Mouse (Mus musculus) liver, embryonic 16.5 days (tissue): Measurements from ENCODE around the gene Olfr1414. TPM values are rescaled to one million over a fixed set of nuclear protein-coding genes. Genes with fewer than 3 reads are reported as not detected.
A peak's percentile ranks its signal among the peaks of the same experiment; 100 is the strongest.

Experiments used
- ATAC-seq: fragments of 200-750 bp; cut with Nextera tagmentation; 2 replicates; pipeline ENCODE4 v1.8.0; 2017; ENCODE audit warnings: low read depth, mild to moderate bottlenecking, moderate number of reproducible peaks, moderate library complexity
- H3K27ac ChIP-seq: fragments of 300-500 bp; sonication (generic); 2 replicates; pipeline ENCODE4 v1.5.1; 2014; ENCODE audit warnings: mild to moderate bottlenecking, low read length
- H3K27me3 ChIP-seq: fragments of 300-500 bp; sonication (generic); 2 replicates; pipeline ENCODE4 v1.6.1; 2014; ENCODE audit warnings: low read depth, low read length, mixed read lengths; ENCODE audit not compliant: control insufficient read depth, insufficient read depth
- H3K36me3 ChIP-seq: fragments of 300-500 bp; sonication (generic); 2 replicates; pipeline ENCODE4 v1.6.1; 2014; ENCODE audit warnings: mild to moderate bottlenecking; ENCODE audit not compliant: control insufficient read depth, insufficient read depth
- H3K4me1 ChIP-seq: fragments of 300-500 bp; sonication (generic); 2 replicates; pipeline ENCODE4 v1.6.1; 2014; ENCODE audit warnings: low read depth, low read length, mixed read lengths; ENCODE audit not compliant: control insufficient read depth
- H3K4me2 ChIP-seq: fragments of 300-500 bp; sonication (generic); 2 replicates; pipeline ENCODE4 v1.6.1; 2014; ENCODE audit warnings: low read depth, low read length, mixed read lengths
- H3K4me3 ChIP-seq: fragments of 300-500 bp; sonication (generic); 2 replicates; pipeline ENCODE4 v1.5.1; 2014; ENCODE audit warnings: low read depth, mild to moderate bottlenecking, low read length
- H3K9ac ChIP-seq: fragments of 300-500 bp; sonication (generic); 2 replicates; pipeline ENCODE4 v1.6.1; 2014; ENCODE audit warnings: low read depth, low read length
- H3K9me3 ChIP-seq: fragments of 300-500 bp; sonication (generic); replicated peaks from 2 replicates; pipeline ENCODE4 v1.6.1; 2016; ENCODE audit warnings: low read length; ENCODE audit not compliant: control insufficient read depth
- WGBS: fragments of 180-500 bp; shearing (Covaris S2); extraction: QIAGEN DNeasy Blood & Tissue Kit; methylation state at CpG from one replicate; pipeline ENCODE4 v1.1.7; 2014; ENCODE audit not compliant: insufficient replicate concordance; 5-methylcytosine and 5-hydroxymethylcytosine counted together
- polyA plus RNA-seq: library from polyadenylated mRNA; unstranded; fragments of >200 nt; fragmentation: Nextera tagmentation; extraction: Ambion mirVana; gene quantifications from 2 replicates; pipeline ENCODE4 v1.2.1, GENCODE M21; 2015

Olfr1414 gene
- polyA plus RNA-seq, 1 experiment from 2014 or later, result not detected

DNA sequence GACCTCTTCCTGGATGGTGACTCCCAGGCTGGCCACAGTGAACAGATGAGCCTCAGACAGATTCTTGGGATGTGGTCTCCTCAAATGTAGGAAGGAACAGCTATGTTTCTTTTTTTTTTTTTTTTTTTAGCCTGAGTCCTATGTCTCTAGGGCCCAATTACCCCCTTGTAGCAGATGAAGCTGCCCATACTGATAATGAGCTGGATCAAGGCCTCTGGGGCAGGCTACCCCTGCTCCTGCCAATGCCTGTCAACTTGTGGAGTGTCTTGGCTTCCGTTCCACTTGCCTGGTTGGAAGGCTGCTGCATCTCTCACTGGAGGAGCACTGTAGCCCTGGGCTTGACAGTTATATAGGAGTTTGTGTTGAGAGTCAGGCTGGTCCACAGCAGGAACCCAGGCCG, 22.5 kb downstream of the Olfr1414 start, which contains the start of gene Olfr1415:
Olfr1415 (minus strand) TSS at position 101 of the 400 bp plus-strand sequence.
- Histone ChIP-seq H3K4me1 (no peaks in the 10 kb centered on the region), H3K27ac (no peak within 1 kb of the TSS), H3K4me2 (no peak within 1 kb of the TSS), H3K9me3 (no peaks in the 10 kb centered on the region), H3K36me3 (no peaks in the 10 kb centered on the region), H3K4me3 (no peak within 1 kb of the TSS), H3K27me3 (no peaks in the 10 kb centered on the region), H3K9ac (no peak within 1 kb of the TSS)
- 63% methylated on average over 2 of the region's 2 CpGs for WGBS
- ATAC-seq, result no peak

DNA sequence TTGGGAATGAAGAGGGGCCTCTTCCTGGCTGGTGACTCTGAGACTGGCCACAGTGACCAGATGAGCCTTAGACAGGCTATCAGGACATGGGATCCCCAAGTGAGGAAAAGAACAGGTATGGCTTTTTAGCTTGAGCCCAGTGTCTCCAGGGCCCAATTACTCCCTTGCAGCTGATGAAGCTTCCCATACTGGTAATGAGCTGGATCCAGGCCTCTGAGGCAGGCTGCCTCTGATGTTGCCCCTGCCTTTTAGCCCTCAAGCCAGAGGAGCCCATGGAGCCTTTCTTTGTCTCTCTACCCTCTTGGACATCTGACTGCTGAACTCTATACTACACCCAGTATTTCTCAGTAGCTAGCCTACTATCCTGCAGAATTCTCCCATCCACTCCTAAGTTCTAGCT, 33.4 kb downstream of the Olfr1414 start, which contains the start of gene Olfr1416:
Olfr1416 (minus strand) TSS at position 101 of the 400 bp plus-strand sequence.
- H3K4me3 ChIP-seq, result no peak within 1 kb of the TSS
- no peak within 1 kb of the TSS for H3K4me2 ChIP-seq
- no peak within 1 kb of the TSS for H3K9ac ChIP-seq
- no peak for ATAC-seq
- H3K36me3 ChIP-seq, result no peaks in the 10 kb centered on the region
- H3K4me1 ChIP-seq, result no peaks in the 10 kb centered on the region
- peaks cover 3% of the 10 kb centered on the region; the same call in 1 of the 2 replicates for H3K27me3 ChIP-seq
- H3K27ac ChIP-seq, result no peak within 1 kb of the TSS
- no peaks in the 10 kb centered on the region for H3K9me3 ChIP-seq

DNA sequence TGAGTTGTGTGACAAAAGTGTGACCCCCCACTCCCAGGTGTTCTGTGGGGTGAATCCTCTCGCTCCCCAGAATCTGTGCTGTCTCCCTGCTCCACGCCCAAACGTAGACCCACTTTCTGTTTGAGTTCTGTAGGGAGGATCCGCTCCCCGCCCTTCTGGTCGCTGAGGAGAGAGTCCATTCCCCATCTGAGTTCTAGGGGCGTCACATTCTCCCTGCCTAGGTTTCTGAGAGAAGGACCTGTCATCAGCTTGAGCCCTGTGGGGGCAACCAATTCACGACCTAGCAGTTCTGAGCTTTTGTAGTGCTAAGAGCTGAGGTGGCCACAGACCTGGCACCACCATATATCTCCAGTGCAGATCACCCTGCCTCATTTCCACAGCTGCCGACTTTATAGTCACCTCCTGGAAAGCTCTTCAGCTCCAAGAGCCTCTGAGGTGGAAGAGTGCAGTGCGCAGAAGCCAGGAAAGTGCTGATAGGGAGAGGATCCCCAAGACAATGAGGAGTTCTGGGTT, 44.3 kb downstream of the Olfr1414 start:
- peak overlapping the region; percentile 64 for H3K27ac ChIP-seq
- H3K4me1 ChIP-seq, result peaks cover 9% of the 10 kb centered on the region
- peak overlapping the region; percentile 95 for H3K4me3 ChIP-seq
- peak; percentile 52 for ATAC-seq
- no peaks in the 10 kb centered on the region for H3K9me3 ChIP-seq
- H3K36me3 ChIP-seq, result peaks cover 9% of the 10 kb centered on the region
- H3K9ac ChIP-seq, result peak overlapping the region; percentile 93
- H3K4me2 ChIP-seq, result peak overlapping the region; percentile 92
- H3K27me3 ChIP-seq, result no peaks in the 10 kb centered on the region
- 4% methylated on average over 10 of the region's 10 CpGs for WGBS

DNA sequence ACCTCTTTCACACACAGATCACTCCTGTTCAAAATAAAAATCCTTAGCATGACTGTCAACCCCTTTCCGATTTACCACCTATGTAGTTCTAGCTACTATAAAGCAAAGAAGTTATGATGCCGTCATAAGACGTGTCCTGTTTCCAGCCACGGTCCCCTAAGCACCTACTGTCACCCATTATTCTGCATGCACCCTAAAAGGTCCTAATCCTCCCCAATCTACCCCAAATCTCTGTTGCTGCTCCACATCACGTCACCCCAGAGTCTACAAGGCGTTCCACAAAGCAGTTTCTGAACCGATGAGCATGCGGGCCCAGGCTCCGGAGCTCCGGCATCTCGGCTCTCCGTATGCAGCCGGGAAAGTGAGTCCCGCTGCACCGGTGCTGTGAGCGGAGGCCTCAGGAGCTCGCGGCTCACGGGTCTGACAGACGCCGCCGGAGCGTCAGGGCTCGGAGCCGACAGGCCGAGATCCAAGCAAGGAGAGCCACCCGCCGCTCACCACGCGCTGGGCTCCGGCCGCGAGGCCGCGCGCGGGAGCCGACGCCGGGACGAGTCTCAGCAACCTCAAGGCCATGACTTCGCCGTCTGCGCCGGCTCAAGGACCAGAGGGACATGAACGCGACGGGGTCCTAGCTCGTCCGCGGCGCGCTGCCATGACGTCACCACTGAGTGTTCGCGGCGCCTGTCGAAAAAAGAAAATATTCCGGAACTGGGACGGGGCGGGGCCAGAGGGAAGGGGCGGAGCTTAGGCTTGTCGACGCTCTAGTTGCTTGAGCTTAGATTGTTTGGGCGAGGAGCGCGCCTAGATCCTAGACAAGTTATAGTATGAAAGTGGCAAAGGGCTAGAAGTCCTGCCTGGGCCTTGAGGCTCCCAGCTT, 45.1 kb downstream of the Olfr1414 start, which contains the start of gene Ndufa10:
Ndufa10 (minus strand) TSS at position 696 of the 877 bp plus-strand sequence.
- Histone ChIP-seq H3K4me1 (peaks cover 9% of the 10 kb centered on the region), H3K27me3 (no peaks in the 10 kb centered on the region), H3K4me2 (peak within 1 kb of the TSS; percentile 92), H3K36me3 (peaks cover 9% of the 10 kb centered on the region), H3K9ac (peak within 1 kb of the TSS; percentile 93), H3K27ac (peak within 1 kb of the TSS; percentile 64), H3K9me3 (no peaks in the 10 kb centered on the region), H3K4me3 (peak within 1 kb of the TSS; percentile 95)
- WGBS, result under 1% methylated on average over 67 of the region's 67 CpGs
- peak; percentile 90 for ATAC-seq

DNA sequence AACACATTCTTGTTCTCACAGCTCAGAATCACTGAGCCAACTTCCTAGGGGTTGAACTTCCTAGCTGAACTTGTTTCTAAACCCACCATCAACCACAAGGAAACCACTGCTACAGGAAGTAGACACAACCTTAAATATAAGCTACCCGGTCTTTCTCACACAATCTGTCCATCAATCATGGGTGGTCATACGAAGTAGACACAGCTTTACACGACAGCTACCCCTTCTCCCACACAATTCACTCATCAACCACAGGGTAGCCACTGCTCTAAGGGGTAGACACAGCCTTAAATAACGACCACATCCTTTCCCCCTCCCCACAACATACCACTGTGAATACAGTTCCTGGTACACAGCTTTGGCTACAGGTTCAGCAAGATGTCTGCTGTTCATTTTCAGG, 49.6 kb downstream of the Olfr1414 start:
- Histone ChIP-seq H3K9me3 (no peaks in the 10 kb centered on the region), H3K9ac (no peak overlapping the region), H3K27me3 (no peaks in the 10 kb centered on the region), H3K27ac (no peak overlapping the region), H3K4me3 (no peak overlapping the region), H3K36me3 (peaks cover 13% of the 10 kb centered on the region), H3K4me2 (no peak overlapping the region), H3K4me1 (peaks cover 3% of the 10 kb centered on the region)
- ATAC-seq, result no peak
- 32% methylated on average over 4 of the region's 4 CpGs for WGBS

DNA sequence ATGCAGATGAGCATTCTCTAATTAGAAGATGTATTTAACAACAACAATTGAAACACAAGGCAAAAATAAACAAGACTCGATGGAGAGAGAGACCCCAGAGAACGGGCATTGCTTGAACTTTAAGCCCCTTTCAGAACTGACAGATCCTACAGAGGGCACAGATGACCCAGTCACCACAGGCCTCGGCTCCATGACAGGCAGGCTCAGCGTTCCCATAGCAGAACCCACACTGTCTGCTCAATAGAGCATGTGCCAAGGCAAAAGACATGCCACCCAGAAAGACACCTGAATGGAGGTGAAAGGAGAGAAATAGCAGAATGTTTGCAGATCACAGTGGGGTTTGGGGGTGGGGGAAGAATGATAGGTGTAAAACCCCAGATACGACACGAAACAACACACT, 60.0 kb downstream of the Olfr1414 start:
- WGBS, result 82% methylated on average over 6 of the region's 6 CpGs
- H3K27ac ChIP-seq, result no peak overlapping the region
- no peaks in the 10 kb centered on the region for H3K4me1 ChIP-seq
- peaks cover 26% of the 10 kb centered on the region for H3K36me3 ChIP-seq
- no peak for ATAC-seq
- H3K9ac ChIP-seq, result no peak overlapping the region
- H3K27me3 ChIP-seq, result no peaks in the 10 kb centered on the region
- no peak overlapping the region for H3K4me3 ChIP-seq
- no peak overlapping the region for H3K4me2 ChIP-seq
- H3K9me3 ChIP-seq, result no peaks in the 10 kb centered on the region

DNA sequence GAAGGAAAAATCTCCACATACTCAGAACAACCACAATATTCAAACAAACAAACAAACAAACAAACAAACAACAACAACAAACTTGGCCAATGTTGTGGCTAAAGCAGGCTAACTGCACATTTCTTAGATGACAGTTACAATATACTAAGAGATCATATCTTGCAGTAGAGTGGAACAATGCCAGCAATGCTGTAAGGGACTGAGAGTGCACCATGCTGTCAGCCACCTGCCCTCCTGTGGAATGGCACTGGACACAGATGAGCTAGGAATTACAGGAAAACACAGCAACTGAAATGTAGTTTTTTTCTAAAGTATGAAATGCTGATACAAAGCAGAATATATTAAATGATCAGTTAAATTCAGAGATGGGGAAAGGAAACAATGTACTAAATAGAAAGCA, 60.7 kb downstream of the Olfr1414 start:
- no peak for ATAC-seq
- no peaks in the 10 kb centered on the region for H3K27me3 ChIP-seq
- no peaks in the 10 kb centered on the region for H3K4me1 ChIP-seq

More for the DNA sequence above, 60.7 kb downstream of the Olfr1414 start:
- H3K9me3 ChIP-seq, result no peaks in the 10 kb centered on the region
- H3K9ac ChIP-seq, result no peak overlapping the region
- peaks cover 23% of the 10 kb centered on the region for H3K36me3 ChIP-seq
- no peak overlapping the region for H3K4me3 ChIP-seq
- H3K4me2 ChIP-seq, result no peak overlapping the region
- H3K27ac ChIP-seq, result no peak overlapping the region
